Mouse (Mus musculus) liver, adult 2 months (tissue): ENCODE data around the gene G430095P16Rik.

Experiments
- CTCF ChIP-seq: fragments of 200-500 bp; IDR thresholded peaks from 2 replicates; pipeline ENCODE4 v1.5.1; 2011; ENCODE audit warnings: low read depth, low read length, control low read depth
- POLR2A ChIP-seq: fragments of 200-500 bp; IDR thresholded peaks from 2 replicates; pipeline ENCODE4 v1.6.1; 2011; ENCODE audit warnings: low read length, control low read depth; ENCODE audit not compliant: insufficient read depth; ENCODE audit errors: extremely low read depth

DNA sequence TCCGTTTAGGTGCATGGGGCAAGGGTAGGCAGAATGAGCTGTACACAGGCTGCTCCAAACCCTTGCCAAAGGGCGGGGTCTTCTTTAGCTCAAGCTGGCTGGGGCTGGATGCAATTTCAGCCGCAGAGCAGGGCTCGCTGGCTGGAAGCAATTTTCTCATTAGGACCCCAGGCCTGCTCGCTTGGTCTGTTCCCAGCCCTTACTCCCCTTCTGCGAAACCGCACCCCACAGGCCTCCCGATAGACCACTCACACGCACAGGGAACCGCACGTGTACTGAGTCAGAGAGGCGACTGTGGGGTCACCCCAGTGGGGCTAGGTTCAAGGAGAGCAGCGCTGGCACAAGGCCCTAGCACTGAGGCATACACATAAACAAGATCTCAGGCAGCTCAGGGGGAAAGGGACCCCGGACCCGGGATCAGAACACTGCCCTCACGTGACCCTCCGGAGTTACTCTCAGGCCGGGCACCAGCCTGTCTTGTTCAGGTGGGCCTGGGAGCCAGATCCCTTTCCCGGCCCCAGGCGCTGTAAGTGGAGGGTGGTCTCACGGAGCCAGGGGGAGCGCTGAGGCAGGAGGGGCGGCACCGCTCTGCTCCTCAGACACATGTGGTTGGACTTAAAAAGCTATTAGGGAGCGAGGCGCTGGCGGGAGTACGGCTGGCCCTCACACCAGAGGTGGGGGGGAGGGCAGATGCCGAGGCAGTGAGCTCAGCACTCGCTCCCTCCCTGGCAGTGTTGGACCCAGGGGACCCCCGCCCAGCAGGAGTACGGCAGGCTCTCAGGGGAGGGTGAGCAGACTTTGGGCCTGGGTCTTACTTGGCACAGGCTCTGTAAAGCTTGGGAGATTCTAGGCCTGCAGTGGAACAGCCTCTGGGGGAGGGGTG, 19.6 kb downstream of the G430095P16Rik start:
- no peak for TF ChIP-seq CTCF
- no peak for TF ChIP-seq POLR2A
